Mouse (Mus musculus): ENCODE measurements around the gene Inpp4a. TPM values are rescaled to one million over a fixed set of nuclear protein-coding genes. Genes with fewer than 3 reads are reported as not detected.

The Inpp4a gene
- polyA plus RNA-seq, 1 experiment from 2014 or later = 15.5 TPM

- no peak overlapping the region for H3K9ac ChIP-seq (ENCODE audit: low read length)
- H3K4me3 ChIP-seq (ENCODE audit: control insufficient read depth in 1 of 2, insufficient read depth in 1 of 2, low read depth in 1 of 2, low read length in 2 of 2) = no peak overlapping the region
- no peak overlapping the region for H3K4me2 ChIP-seq (ENCODE audit: low read length)
- ATAC-seq (ENCODE audit: insufficient number of reproducible peaks, insufficient read depth, low FRiP score, low read depth) = no peak
- H3K27me3 ChIP-seq (ENCODE audit: control insufficient read depth, insufficient read depth, low read length) = no peaks in the 10 kb centered on the region
- WGBS = 47% methylated on average over 2 of the region's 2 CpGs
- H3K36me3 ChIP-seq (ENCODE audit: control insufficient read depth, insufficient read depth, low read length) = no peaks in the 10 kb centered on the region
- H3K9me3 ChIP-seq (ENCODE audit: control insufficient read depth, low read length) = no peaks in the 10 kb centered on the region
- no peak overlapping the region for H3K27ac ChIP-seq (replicated peaks in 1 of 2; ENCODE audit: control insufficient read depth in 1 of 2, insufficient read depth in 1 of 2, low read depth in 2 of 2, low read length in 2 of 2)
- peaks cover 15 to 28% of the 10 kb centered on the region in 2 experiments for H3K4me1 ChIP-seq (ENCODE audit: control insufficient read depth in 2 of 2, insufficient read depth in 2 of 2, low read length in 2 of 2)
These were observed 37.1 kb downstream of the Inpp4a start for GRCm38 (mm10) chr1:37336794-37337193.

- Histone ChIP-seq H3K9me3 (ENCODE audit: control insufficient read depth, low read length) (no peaks in the 10 kb centered on the region), H3K27ac (replicated peaks in 1 of 2; ENCODE audit: control insufficient read depth in 1 of 2, insufficient read depth in 1 of 2, low read depth in 2 of 2, low read length in 2 of 2) (peak overlapping the region in 1 of 2 experiments; percentile 27; a peak in 1 of 4 replicates), H3K36me3 (ENCODE audit: control insufficient read depth, insufficient read depth, low read length) (no peaks in the 10 kb centered on the region), H3K4me3 (ENCODE audit: control insufficient read depth in 1 of 2, insufficient read depth in 1 of 2, low read depth in 1 of 2, low read length in 2 of 2) (no peak overlapping the region), H3K4me2 (ENCODE audit: low read length) (no peak overlapping the region), H3K27me3 (ENCODE audit: control insufficient read depth, insufficient read depth, low read length) (no peaks in the 10 kb centered on the region), H3K9ac (ENCODE audit: low read length) (no peak overlapping the region), H3K4me1 (ENCODE audit: control insufficient read depth in 2 of 2, insufficient read depth in 2 of 2, low read length in 2 of 2) (peaks cover 18 to 31% of the 10 kb centered on the region in 2 experiments)
- ATAC-seq (ENCODE audit: insufficient number of reproducible peaks, insufficient read depth, low FRiP score, low read depth) = no peak
- WGBS = 40% methylated on average over 9 of the region's 9 CpGs
These were observed 37.6 kb downstream of the Inpp4a start for GRCm38 (mm10) chr1:37337273-37337672.

- Histone ChIP-seq H3K36me3 (ENCODE audit: control insufficient read depth, insufficient read depth, low read length) (no peaks in the 10 kb centered on the region), H3K9me3 (ENCODE audit: control insufficient read depth, low read length) (no peaks in the 10 kb centered on the region), H3K4me2 (ENCODE audit: low read length) (no peak overlapping the region), H3K27ac (replicated peaks in 1 of 2; ENCODE audit: control insufficient read depth in 1 of 2, insufficient read depth in 1 of 2, low read depth in 2 of 2, low read length in 2 of 2) (no peak overlapping the region), H3K9ac (ENCODE audit: low read length) (no peak overlapping the region), H3K4me3 (ENCODE audit: control insufficient read depth in 1 of 2, insufficient read depth in 1 of 2, low read depth in 1 of 2, low read length in 2 of 2) (no peak overlapping the region), H3K27me3 (ENCODE audit: control insufficient read depth, insufficient read depth, low read length) (no peaks in the 10 kb centered on the region), H3K4me1 (ENCODE audit: control insufficient read depth in 2 of 2, insufficient read depth in 2 of 2, low read length in 2 of 2) (peaks cover 22 to 30% of the 10 kb centered on the region in 2 experiments)
- no peak for ATAC-seq (ENCODE audit: insufficient number of reproducible peaks, insufficient read depth, low FRiP score, low read depth)
- WGBS = 91% methylated on average over 8 of the region's 8 CpGs
These were observed 39.5 kb downstream of the Inpp4a start for GRCm38 (mm10) chr1:37339144-37339543.

- Histone ChIP-seq H3K9me3 (ENCODE audit: control insufficient read depth, low read length) (no peaks in the 10 kb centered on the region), H3K27ac (replicated peaks in 1 of 2; ENCODE audit: control insufficient read depth in 1 of 2, insufficient read depth in 1 of 2, low read depth in 2 of 2, low read length in 2 of 2) (no peak overlapping the region), H3K4me1 (ENCODE audit: control insufficient read depth in 2 of 2, insufficient read depth in 2 of 2, low read length in 2 of 2) (peaks cover 20 to 29% of the 10 kb centered on the region in 2 experiments), H3K27me3 (ENCODE audit: control insufficient read depth, insufficient read depth, low read length) (no peaks in the 10 kb centered on the region), H3K9ac (ENCODE audit: low read length) (no peak overlapping the region), H3K4me3 (ENCODE audit: control insufficient read depth in 1 of 2, insufficient read depth in 1 of 2, low read depth in 1 of 2, low read length in 2 of 2) (no peak overlapping the region), H3K4me2 (ENCODE audit: low read length) (no peak overlapping the region), H3K36me3 (ENCODE audit: control insufficient read depth, insufficient read depth, low read length) (no peaks in the 10 kb centered on the region)
- ATAC-seq (ENCODE audit: insufficient number of reproducible peaks, insufficient read depth, low FRiP score, low read depth) = no peak
- WGBS = 75% methylated on average over 5 of the region's 5 CpGs
These were observed 41.7 kb downstream of the Inpp4a start for GRCm38 (mm10) chr1:37341347-37341746.

- H3K36me3 ChIP-seq (ENCODE audit: control insufficient read depth, insufficient read depth, low read length) = no peaks in the 10 kb centered on the region
- no peak overlapping the region for H3K4me3 ChIP-seq (ENCODE audit: control insufficient read depth in 1 of 2, insufficient read depth in 1 of 2, low read depth in 1 of 2, low read length in 2 of 2)
- no peak overlapping the region for H3K4me2 ChIP-seq (ENCODE audit: low read length)
- H3K27ac ChIP-seq (replicated peaks in 1 of 2; ENCODE audit: control insufficient read depth in 1 of 2, insufficient read depth in 1 of 2, low read depth in 2 of 2, low read length in 2 of 2) = peak overlapping the region in 1 of 2 experiments; percentile 35; a peak in 1 of 4 replicates
- no peak for ATAC-seq (ENCODE audit: insufficient number of reproducible peaks, insufficient read depth, low FRiP score, low read depth)
- H3K9ac ChIP-seq (ENCODE audit: low read length) = no peak overlapping the region
- H3K9me3 ChIP-seq (ENCODE audit: control insufficient read depth, low read length) = no peaks in the 10 kb centered on the region
- H3K4me1 ChIP-seq (ENCODE audit: control insufficient read depth in 2 of 2, insufficient read depth in 2 of 2, low read length in 2 of 2) = peaks cover 19 to 28% of the 10 kb centered on the region in 2 experiments
- H3K27me3 ChIP-seq (ENCODE audit: control insufficient read depth, insufficient read depth, low read length) = no peaks in the 10 kb centered on the region
- WGBS = 27% methylated on average over 4 of the region's 4 CpGs
These were observed 42.2 kb downstream of the Inpp4a start for GRCm38 (mm10) chr1:37341914-37342313.

- Histone ChIP-seq H3K27me3 (ENCODE audit: control insufficient read depth, insufficient read depth, low read length) (no peaks in the 10 kb centered on the region), H3K4me2 (ENCODE audit: low read length) (no peak overlapping the region)
These were observed 42.9 kb downstream of the Inpp4a start for GRCm38 (mm10) chr1:37342524-37342923.

GRCm38 (mm10) chr1:37343265-37343664, 43.6 kb downstream of the Inpp4a start:
- WGBS = 72% methylated on average over 3 of the region's 3 CpGs

More at GRCm38 (mm10) chr1:37342524-37342923, 42.9 kb downstream of the Inpp4a start:
- Histone ChIP-seq H3K36me3 (ENCODE audit: control insufficient read depth, insufficient read depth, low read length) (no peaks in the 10 kb centered on the region), H3K9me3 (ENCODE audit: control insufficient read depth, low read length) (no peaks in the 10 kb centered on the region), H3K27ac (replicated peaks in 1 of 2; ENCODE audit: control insufficient read depth in 1 of 2, insufficient read depth in 1 of 2, low read depth in 2 of 2, low read length in 2 of 2) (no peak overlapping the region), H3K4me1 (ENCODE audit: control insufficient read depth in 2 of 2, insufficient read depth in 2 of 2, low read length in 2 of 2) (peaks cover 19 to 28% of the 10 kb centered on the region in 2 experiments), H3K9ac (ENCODE audit: low read length) (0 out of 2 replicates have a peak overlapping the region, but pooled peaks have one; percentile 13), H3K4me3 (ENCODE audit: control insufficient read depth in 1 of 2, insufficient read depth in 1 of 2, low read depth in 1 of 2, low read length in 2 of 2) (no peak overlapping the region)
- 91% methylated on average over 8 of the region's 8 CpGs for WGBS
- no peak for ATAC-seq (ENCODE audit: insufficient number of reproducible peaks, insufficient read depth, low FRiP score, low read depth)

More at GRCm38 (mm10) chr1:37343265-37343664, 43.6 kb downstream of the Inpp4a start:
- H3K4me3 ChIP-seq (ENCODE audit: control insufficient read depth in 1 of 2, insufficient read depth in 1 of 2, low read depth in 1 of 2, low read length in 2 of 2) = no peak overlapping the region
- H3K9ac ChIP-seq (ENCODE audit: low read length) = no peak overlapping the region
- H3K27me3 ChIP-seq (ENCODE audit: control insufficient read depth, insufficient read depth, low read length) = no peaks in the 10 kb centered on the region
- no peak overlapping the region for H3K27ac ChIP-seq (replicated peaks in 1 of 2; ENCODE audit: control insufficient read depth in 1 of 2, insufficient read depth in 1 of 2, low read depth in 2 of 2, low read length in 2 of 2)
- H3K36me3 ChIP-seq (ENCODE audit: control insufficient read depth, insufficient read depth, low read length) = no peaks in the 10 kb centered on the region
- no peaks in the 10 kb centered on the region for H3K9me3 ChIP-seq (ENCODE audit: control insufficient read depth, low read length)
- ATAC-seq (ENCODE audit: insufficient number of reproducible peaks, insufficient read depth, low FRiP score, low read depth) = no peak
- H3K4me2 ChIP-seq (ENCODE audit: low read length) = no peak overlapping the region
- peaks cover 18 to 30% of the 10 kb centered on the region in 2 experiments for H3K4me1 ChIP-seq (ENCODE audit: control insufficient read depth in 2 of 2, insufficient read depth in 2 of 2, low read length in 2 of 2)
